Mouse (Mus musculus): Measurements from ENCODE around the gene Gse1. TPM values are rescaled to one million over a fixed set of nuclear protein-coding genes. Genes with fewer than 3 reads are reported as not detected.
A peak's percentile ranks its signal among the peaks of the same experiment; 100 is the strongest.

Gene Gse1
- total and polyA plus RNA-seq, 2 experiments from 2014 or later: 15.9 to 48.2 TPM

GRCm38 (mm10) chr8:120384745-120385144 lies 156.5 kb downstream of the Gse1 start:
- TF ChIP-seq CTCF (IDR thresholded peaks at IDR 0.05; ENCODE audit: low read depth): peak; percentile 34; the same call in 1 of the 2 replicates
- H3K27me3 ChIP-seq (ENCODE audit: insufficient read depth, low read length): no peaks in the 10 kb centered on the region
- H3K4me1 ChIP-seq (ENCODE audit: insufficient read depth): peaks cover 25% of the 10 kb centered on the region; the same call in 1 of the 2 replicates
- H3K9me3 ChIP-seq (ENCODE audit: low read length): no peaks in the 10 kb centered on the region
- DNase-seq: no peak
- H3K4me3 ChIP-seq (ENCODE audit: low read depth, low read length): no peak overlapping the region
- H3K27ac ChIP-seq (ENCODE audit: low read depth, low read length): no peak overlapping the region
- H3K36me3 ChIP-seq (ENCODE audit: insufficient read depth): no peaks in the 10 kb centered on the region
- no peak overlapping the region for H3K4me2 ChIP-seq (ENCODE audit: low read depth)
- ATAC-seq: no peak
- no peak overlapping the region for H3K9ac ChIP-seq

DNA sequence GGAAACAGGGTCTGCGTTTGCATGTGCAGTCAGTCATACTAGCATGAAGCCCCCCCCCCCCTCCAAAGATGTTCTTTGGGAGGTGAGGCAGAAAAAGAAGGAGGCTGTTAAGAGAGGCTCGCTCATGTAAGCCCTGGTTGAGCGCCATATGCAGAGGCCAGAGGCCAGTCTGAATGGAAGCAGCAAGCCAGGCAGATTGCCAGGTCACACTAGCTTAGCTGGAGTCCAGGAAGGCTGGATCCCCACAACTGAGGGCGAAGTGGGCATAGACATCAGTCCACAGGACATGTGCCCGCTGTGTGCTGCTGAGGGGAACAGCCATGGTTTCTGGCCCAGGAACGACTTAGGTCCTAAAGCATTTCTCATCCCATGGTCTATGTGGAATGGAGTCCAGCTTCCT lies 160.0 kb downstream of the Gse1 start:
- H3K9me3 ChIP-seq (ENCODE audit: low read length): no peaks in the 10 kb centered on the region
- no peaks in the 10 kb centered on the region for H3K27me3 ChIP-seq (ENCODE audit: insufficient read depth, low read length)
- H3K4me1 ChIP-seq (ENCODE audit: insufficient read depth): peaks cover 8% of the 10 kb centered on the region; the same call in 1 of the 2 replicates
- 74% methylated on average over 6 of the region's 6 CpGs for WGBS
- H3K4me2 ChIP-seq (ENCODE audit: low read depth): no peak overlapping the region
- no peak for ATAC-seq
- no peak for TF ChIP-seq CTCF (IDR thresholded peaks at IDR 0.05; ENCODE audit: low read depth)
- DNase-seq: no peak
- no peak overlapping the region for H3K27ac ChIP-seq (ENCODE audit: low read depth, low read length)
- H3K36me3 ChIP-seq (ENCODE audit: insufficient read depth): no peaks in the 10 kb centered on the region
- no peak overlapping the region for H3K4me3 ChIP-seq (ENCODE audit: low read depth, low read length)
- H3K9ac ChIP-seq: no peak overlapping the region

DNA sequence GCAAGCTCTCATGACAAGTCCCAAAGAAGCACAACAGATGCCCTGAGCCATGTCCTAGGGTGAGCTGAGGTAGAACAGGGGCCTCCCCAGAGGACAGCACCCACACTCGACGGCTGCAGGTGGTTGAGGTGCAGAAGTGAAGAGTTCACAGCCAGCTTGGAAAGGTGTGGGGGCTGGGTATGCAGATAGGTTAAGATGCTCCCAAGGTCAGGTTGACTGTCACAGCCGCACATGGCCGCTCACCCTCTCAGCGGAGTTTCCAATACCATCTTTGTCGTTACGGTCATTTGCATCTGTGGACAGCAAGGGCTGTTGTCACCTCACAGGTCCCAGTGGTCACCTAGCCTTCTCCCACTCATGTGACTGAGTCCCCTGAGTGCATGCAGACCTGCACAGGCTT lies 162.3 kb downstream of the Gse1 start:
- peaks cover 10% of the 10 kb centered on the region for H3K4me1 ChIP-seq (ENCODE audit: insufficient read depth)

DNA sequence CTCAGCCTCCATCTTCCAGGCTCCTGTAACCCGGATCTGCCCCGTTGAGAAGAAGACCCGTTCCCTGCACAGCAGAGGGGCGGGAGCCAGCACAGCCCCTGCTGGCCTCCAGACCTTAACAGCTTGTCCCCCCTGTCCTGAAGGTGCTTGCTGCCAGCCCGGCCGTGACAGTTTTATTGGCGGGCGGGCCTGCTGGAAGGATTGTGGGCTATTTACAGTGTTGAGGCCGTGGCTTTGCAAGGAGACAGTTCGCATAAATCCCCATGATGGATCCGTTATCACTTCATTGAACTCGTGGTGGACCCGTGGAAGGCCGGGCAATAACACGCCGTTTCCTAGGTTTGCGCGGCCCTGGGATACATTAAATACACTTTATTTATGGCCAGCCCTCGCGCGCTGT lies 163.6 kb downstream of the Gse1 start:
- Histone ChIP-seq H3K9ac (no peak overlapping the region), H3K27me3 (ENCODE audit: insufficient read depth, low read length) (no peaks in the 10 kb centered on the region), H3K4me1 (ENCODE audit: insufficient read depth) (peaks cover 12% of the 10 kb centered on the region), H3K4me3 (ENCODE audit: low read depth, low read length) (no peak overlapping the region), H3K36me3 (ENCODE audit: insufficient read depth) (no peaks in the 10 kb centered on the region), H3K27ac (ENCODE audit: low read depth, low read length) (no peak overlapping the region), H3K9me3 (ENCODE audit: low read length) (no peaks in the 10 kb centered on the region), H3K4me2 (ENCODE audit: low read depth) (no peak overlapping the region)
- DNase-seq (no peak), ATAC-seq (no peak)
- WGBS: 72% methylated on average over 21 of the region's 21 CpGs
- TF ChIP-seq CTCF (IDR thresholded peaks at IDR 0.05; ENCODE audit: low read depth): no peak

More for the DNA sequence above, 162.3 kb downstream of the Gse1 start:
- no peak overlapping the region for H3K4me2 ChIP-seq (ENCODE audit: low read depth)
- WGBS: 95% methylated on average over 7 of the region's 7 CpGs
- no peaks in the 10 kb centered on the region for H3K36me3 ChIP-seq (ENCODE audit: insufficient read depth)
- H3K9me3 ChIP-seq (ENCODE audit: low read length): no peaks in the 10 kb centered on the region
- H3K27me3 ChIP-seq (ENCODE audit: insufficient read depth, low read length): no peaks in the 10 kb centered on the region
- no peak for DNase-seq
- no peak for ATAC-seq
- H3K9ac ChIP-seq: no peak overlapping the region
- no peak overlapping the region for H3K27ac ChIP-seq (ENCODE audit: low read depth, low read length)
- no peak for TF ChIP-seq CTCF (IDR thresholded peaks at IDR 0.05; ENCODE audit: low read depth)
- no peak overlapping the region for H3K4me3 ChIP-seq (ENCODE audit: low read depth, low read length)

DNA sequence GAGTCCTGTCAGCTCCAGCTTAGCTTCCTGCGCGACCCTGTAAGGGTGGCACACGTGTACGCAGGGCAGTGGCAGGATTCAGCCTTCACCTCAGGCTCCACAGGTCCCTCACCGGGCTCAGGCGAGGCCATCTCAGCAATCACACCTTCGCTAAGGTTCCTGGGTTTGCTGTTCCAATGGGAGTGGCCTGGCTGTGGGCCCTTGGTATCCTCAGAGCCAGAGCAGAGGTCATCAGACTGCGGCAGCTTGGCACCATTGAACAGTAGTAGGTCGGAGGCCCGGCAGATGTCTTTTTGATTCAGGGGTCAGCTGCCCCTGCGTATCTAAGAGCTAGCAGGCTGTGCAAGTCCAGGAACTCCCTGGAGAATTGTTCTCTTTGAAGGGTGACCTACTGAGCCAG lies 164.8 kb downstream of the Gse1 start:
- H3K27ac ChIP-seq (ENCODE audit: low read depth, low read length): no peak overlapping the region

GRCm38 (mm10) chr8:120393871-120394275 lies 165.6 kb downstream of the Gse1 start:
- Histone ChIP-seq H3K4me2 (ENCODE audit: low read depth) (no peak overlapping the region), H3K27me3 (ENCODE audit: insufficient read depth, low read length) (no peaks in the 10 kb centered on the region), H3K9ac (no peak overlapping the region), H3K9me3 (ENCODE audit: low read length) (no peaks in the 10 kb centered on the region), H3K27ac (ENCODE audit: low read depth, low read length) (peak overlapping the region; percentile 54; the same call in 1 of the 2 replicates), H3K4me3 (ENCODE audit: low read depth, low read length) (no peak overlapping the region), H3K36me3 (ENCODE audit: insufficient read depth) (no peaks in the 10 kb centered on the region), H3K4me1 (ENCODE audit: insufficient read depth) (peaks cover 23% of the 10 kb centered on the region)
- TF ChIP-seq CTCF (IDR thresholded peaks at IDR 0.05; ENCODE audit: low read depth): no peak
- DNase-seq (peak; percentile 80), ATAC-seq (peak; percentile 79)
- 37% methylated on average over 9 of the region's 9 CpGs for WGBS

More for the DNA sequence above, 164.8 kb downstream of the Gse1 start:
- WGBS: 86% methylated on average over 11 of the region's 11 CpGs
- Histone ChIP-seq H3K9me3 (ENCODE audit: low read length) (no peaks in the 10 kb centered on the region), H3K36me3 (ENCODE audit: insufficient read depth) (no peaks in the 10 kb centered on the region), H3K4me3 (ENCODE audit: low read depth, low read length) (no peak overlapping the region), H3K4me1 (ENCODE audit: insufficient read depth) (peaks cover 24% of the 10 kb centered on the region), H3K27me3 (ENCODE audit: insufficient read depth, low read length) (no peaks in the 10 kb centered on the region), H3K4me2 (ENCODE audit: low read depth) (no peak overlapping the region), H3K9ac (no peak overlapping the region)
- ATAC-seq: no peak
- DNase-seq: no peak
- TF ChIP-seq CTCF (IDR thresholded peaks at IDR 0.05; ENCODE audit: low read depth): no peak

DNA sequence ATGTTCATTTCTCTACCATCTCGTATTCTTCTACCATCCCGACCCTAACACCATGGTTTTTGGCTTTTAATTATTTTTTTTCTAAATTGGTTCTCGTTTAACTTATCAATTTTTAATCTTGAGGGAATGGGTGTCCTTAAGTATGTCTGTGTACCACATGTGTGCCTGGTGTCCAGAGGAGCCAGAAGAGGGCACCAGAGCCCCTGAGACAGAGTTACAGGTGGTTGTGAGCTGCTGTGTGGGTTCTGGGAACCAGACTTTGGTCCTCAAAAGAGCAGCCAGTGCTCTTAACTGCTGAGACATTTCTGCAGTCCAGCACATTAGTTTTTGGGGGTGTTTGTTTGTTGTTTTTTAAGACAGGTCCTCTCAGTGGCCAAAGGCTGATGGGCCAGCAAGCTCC lies 167.6 kb downstream of the Gse1 start:
- Histone ChIP-seq H3K4me3 (ENCODE audit: low read depth, low read length) (no peak overlapping the region), H3K4me2 (ENCODE audit: low read depth) (no peak overlapping the region), H3K9ac (no peak overlapping the region), H3K27ac (ENCODE audit: low read depth, low read length) (no peak overlapping the region), H3K4me1 (ENCODE audit: insufficient read depth) (peaks cover 23% of the 10 kb centered on the region), H3K36me3 (ENCODE audit: insufficient read depth) (no peaks in the 10 kb centered on the region), H3K27me3 (ENCODE audit: insufficient read depth, low read length) (no peaks in the 10 kb centered on the region), H3K9me3 (ENCODE audit: low read length) (no peaks in the 10 kb centered on the region)
- DNase-seq (no peak), ATAC-seq (no peak)
- 90% methylated on average over 3 of the region's 3 CpGs for WGBS
- peak; percentile 19; the same call in 1 of the 2 replicates for TF ChIP-seq CTCF (IDR thresholded peaks at IDR 0.05; ENCODE audit: low read depth)
